Mouse (Mus musculus) E14TG2a.4 (cell line): ENCODE measurements at regions not wholly inside any gene's neighbourhood (a gene's known extent, or its start where the extent isn't known, plus 50 kb on each side); places are given as distances from the start of the nearest gene placed in this dataset.

Experiments used
- H3K27me3 ChIP-seq: 2 replicates; pipeline ENCODE4 v1.6.1; 2014; ENCODE audit warnings: low read length, control low read depth; ENCODE audit not compliant: insufficient read depth
- H3K36me3 ChIP-seq: 2 replicates; pipeline ENCODE4 v1.6.1; 2014; ENCODE audit warnings: low read length, control low read depth; ENCODE audit not compliant: insufficient read depth
- H3K4me1 ChIP-seq: replicated peaks from 2 replicates; pipeline ENCODE4 v1.6.1; 2014; ENCODE audit warnings: low read depth, low read length, control low read depth
- H3K4me3 ChIP-seq: replicated peaks from 2 replicates; pipeline ENCODE4 v1.5.1; 2014; ENCODE audit warnings: mild to moderate bottlenecking, low read length
- H3K9me3 ChIP-seq: 2 replicates; pipeline ENCODE4 v1.6.1; 2014; ENCODE audit warnings: low read length, control low read depth
- CTCF ChIP-seq: conservative IDR thresholded peaks from 2 replicates; pipeline ENCODE4 v1.5.1; 2014; ENCODE audit warnings: low read length
- NANOG ChIP-seq: IDR thresholded peaks from 2 replicates; pipeline ENCODE4 v1.6.1; 2014; ENCODE audit warnings: borderline replicate concordance, low read length, mixed read lengths
- POU5F1 ChIP-seq: IDR thresholded peaks from 2 replicates; pipeline ENCODE4 v1.6.1; 2014; ENCODE audit warnings: low read length, borderline replicate concordance

GRCm38 (mm10) chr16:74756720-74757345 is 345.2 kb upstream of the Robo2 start:
- H3K36me3 ChIP-seq, result no peaks in the 10 kb centered on the region
- 0 out of 2 replicates have a peak, but pooled peaks cover 3% of the 10 kb centered on the region for H3K9me3 ChIP-seq
- no peak for TF ChIP-seq NANOG
- TF ChIP-seq CTCF, result no peak
- no peak for TF ChIP-seq POU5F1
- no peaks in the 10 kb centered on the region for H3K27me3 ChIP-seq
- no peaks in the 10 kb centered on the region for H3K4me1 ChIP-seq
- H3K4me3 ChIP-seq, result no peak overlapping the region

- H3K27me3 ChIP-seq, result no peaks in the 10 kb centered on the region
- no peak for TF ChIP-seq CTCF
- TF ChIP-seq POU5F1, result no peak
- no peak for TF ChIP-seq NANOG
- 0 out of 2 replicates have a peak, but pooled peaks cover 3% of the 10 kb centered on the region for H3K9me3 ChIP-seq
Measured at GRCm38 (mm10) chr16:74750900-74751299, 339.3 kb upstream of the Robo2 start.

GRCm38 (mm10) chr16:74749006-74749405 is 337.4 kb upstream of the Robo2 start:
- TF ChIP-seq NANOG, result no peak
- H3K4me1 ChIP-seq, result no peaks in the 10 kb centered on the region
- H3K36me3 ChIP-seq, result no peaks in the 10 kb centered on the region
- no peaks in the 10 kb centered on the region for H3K27me3 ChIP-seq
- no peak overlapping the region for H3K4me3 ChIP-seq
- 0 out of 2 replicates have a peak, but pooled peaks cover 3% of the 10 kb centered on the region for H3K9me3 ChIP-seq

More at GRCm38 (mm10) chr16:74750900-74751299, 339.3 kb upstream of the Robo2 start:
- no peak overlapping the region for H3K4me3 ChIP-seq
- H3K4me1 ChIP-seq, result no peaks in the 10 kb centered on the region
- no peaks in the 10 kb centered on the region for H3K36me3 ChIP-seq

GRCm38 (mm10) chr16:74743512-74743911 is 331.9 kb upstream of the Robo2 start:
- TF ChIP-seq POU5F1 (no peak), CTCF (no peak), NANOG (no peak)

GRCm38 (mm10) chr16:74739194-74740135 is 327.8 kb upstream of the Robo2 start:
- H3K27me3 ChIP-seq, result no peaks in the 10 kb centered on the region
- no peaks in the 10 kb centered on the region for H3K4me1 ChIP-seq
- H3K36me3 ChIP-seq, result no peaks in the 10 kb centered on the region
- TF ChIP-seq CTCF (no peak), NANOG (no peak), POU5F1 (no peak)
- no peaks in the 10 kb centered on the region for H3K9me3 ChIP-seq
- H3K4me3 ChIP-seq, result no peak overlapping the region

More at GRCm38 (mm10) chr16:74743512-74743911, 331.9 kb upstream of the Robo2 start:
- H3K4me1 ChIP-seq, result no peaks in the 10 kb centered on the region
- H3K4me3 ChIP-seq, result no peak overlapping the region
- H3K27me3 ChIP-seq, result no peaks in the 10 kb centered on the region
- H3K36me3 ChIP-seq, result no peaks in the 10 kb centered on the region
- H3K9me3 ChIP-seq, result no peaks in the 10 kb centered on the region

- TF ChIP-seq POU5F1, result no peak
- no peak for TF ChIP-seq CTCF
- TF ChIP-seq NANOG, result no peak
- Histone ChIP-seq H3K36me3 (no peaks in the 10 kb centered on the region), H3K4me1 (no peaks in the 10 kb centered on the region), H3K9me3 (no peaks in the 10 kb centered on the region), H3K4me3 (no peak overlapping the region), H3K27me3 (no peaks in the 10 kb centered on the region)
Measured at GRCm38 (mm10) chr16:74732940-74733776, 321.5 kb upstream of the Robo2 start.

GRCm38 (mm10) chr16:74730169-74730794 is 318.7 kb upstream of the Robo2 start:
- Histone ChIP-seq H3K4me3 (no peak overlapping the region), H3K27me3 (no peaks in the 10 kb centered on the region), H3K4me1 (no peaks in the 10 kb centered on the region), H3K9me3 (no peaks in the 10 kb centered on the region), H3K36me3 (no peaks in the 10 kb centered on the region)
- TF ChIP-seq NANOG, result no peak
- TF ChIP-seq POU5F1, result no peak
- no peak for TF ChIP-seq CTCF
